Mouse (Mus musculus) testis, adult 2 months (tissue): ENCODE measurements around the gene Tec. TPM values are rescaled to one million over a fixed set of nuclear protein-coding genes. Genes with fewer than 3 reads are reported as not detected.

Experiments used
- H3K27ac ChIP-seq: fragments of 200-500 bp; 2 replicates; pipeline ENCODE4 v1.5.1; 2012; ENCODE audit warnings: low read depth, low read length; ENCODE audit not compliant: control insufficient read depth, insufficient read depth
- H3K27me3 ChIP-seq: fragments of 200-500 bp; 2 replicates; pipeline ENCODE4 v1.6.1; 2012; ENCODE audit warnings: mild to moderate bottlenecking, low read length, moderate library complexity; ENCODE audit not compliant: control insufficient read depth, insufficient read depth
- H3K36me3 ChIP-seq: fragments of 200-500 bp; 2 replicates; pipeline ENCODE4 v1.6.1; 2012; ENCODE audit warnings: mild to moderate bottlenecking, low read length; ENCODE audit not compliant: control insufficient read depth, insufficient read depth
- H3K4me1 ChIP-seq: fragments of 200-500 bp; 2 replicates; pipeline ENCODE4 v1.6.1; 2012; ENCODE audit warnings: low read length; ENCODE audit not compliant: control insufficient read depth, insufficient read depth
- H3K4me3 ChIP-seq: fragments of 200-500 bp; 2 replicates; pipeline ENCODE4 v1.5.1; 2012; ENCODE audit warnings: low read depth, mild to moderate bottlenecking, low read length, moderate library complexity, mixed read lengths; ENCODE audit not compliant: control insufficient read depth
- CTCF ChIP-seq: fragments of 200-500 bp; IDR thresholded peaks from 2 replicates; pipeline ENCODE4 v1.5.1; 2012; ENCODE audit warnings: low read depth, mild to moderate bottlenecking, inconsistent platforms, low read length, moderate library complexity; ENCODE audit not compliant: control insufficient read depth, insufficient read depth, insufficient replicate concordance
- POLR2A ChIP-seq: fragments of 200-500 bp; IDR thresholded peaks from 2 replicates; pipeline ENCODE4 v1.6.1; 2012; ENCODE audit warnings: low read depth, mild to moderate bottlenecking, inconsistent platforms, low read length, moderate library complexity; ENCODE audit not compliant: control insufficient read depth
- polyA plus RNA-seq: library from polyadenylated mRNA; depleted of rRNA; stranded (reverse); fragments of >200 nt; gene quantifications from 2 replicates; pipeline ENCODE4 v1.2.3, GENCODE M21; 2012

Gene Tec
- polyA plus RNA-seq, 1 experiment: 0.77 TPM

DNA sequence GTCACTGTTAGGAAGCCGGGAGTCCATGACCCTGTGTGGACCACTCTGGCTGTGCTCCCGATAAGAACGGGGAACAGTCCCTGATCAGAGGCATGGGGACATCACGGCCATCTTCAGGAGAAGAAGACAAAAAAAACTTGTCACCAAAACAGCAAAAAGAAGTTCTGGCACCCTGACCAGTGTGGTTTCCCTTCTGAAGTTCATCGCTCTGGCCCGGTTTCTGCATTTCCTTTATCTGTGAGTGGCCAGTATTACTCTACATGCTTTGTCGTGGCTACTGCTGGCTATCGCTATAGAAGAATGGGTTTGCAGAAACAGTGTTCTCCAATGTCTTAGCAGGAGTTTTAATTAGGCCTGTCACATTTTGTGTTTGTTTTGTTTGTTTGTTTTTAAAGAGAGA lies 131.8 kb downstream of the Tec start:
- Histone ChIP-seq H3K36me3 (no peaks in the 10 kb centered on the region), H3K4me3 (no peak overlapping the region), H3K27ac (0 out of 2 replicates have a peak overlapping the region, but pooled peaks have one; percentile 35), H3K4me1 (peaks cover 2% of the 10 kb centered on the region; the same call in 1 of the 2 replicates), H3K27me3 (no peaks in the 10 kb centered on the region)
- TF ChIP-seq CTCF: no peak
- TF ChIP-seq POLR2A: no peak

DNA sequence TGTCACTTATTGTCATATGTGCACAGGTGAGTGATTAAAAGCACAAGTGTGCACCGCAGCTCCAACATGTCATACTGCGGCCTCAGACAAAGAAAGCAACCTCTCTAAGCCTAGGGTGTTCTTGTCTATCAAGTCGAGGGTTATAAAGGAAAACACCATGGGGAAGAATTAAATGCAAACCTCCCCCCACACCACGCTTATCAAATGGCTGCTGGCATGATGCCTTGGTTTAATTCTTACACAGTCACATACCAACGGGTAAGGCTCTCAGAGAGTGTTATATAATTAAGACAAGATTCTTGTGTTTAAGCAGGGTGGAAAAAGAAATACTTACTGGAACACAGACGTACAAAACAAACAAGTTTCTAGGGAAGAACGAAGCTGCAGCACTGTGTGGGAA lies 132.5 kb downstream of the Tec start:
- Histone ChIP-seq H3K4me3 (no peak overlapping the region), H3K4me1 (peaks cover 2% of the 10 kb centered on the region; the same call in 1 of the 2 replicates), H3K27me3 (no peaks in the 10 kb centered on the region), H3K36me3 (no peaks in the 10 kb centered on the region), H3K27ac (peak overlapping the region; percentile 58)
- TF ChIP-seq POLR2A (no peak), CTCF (no peak)

DNA sequence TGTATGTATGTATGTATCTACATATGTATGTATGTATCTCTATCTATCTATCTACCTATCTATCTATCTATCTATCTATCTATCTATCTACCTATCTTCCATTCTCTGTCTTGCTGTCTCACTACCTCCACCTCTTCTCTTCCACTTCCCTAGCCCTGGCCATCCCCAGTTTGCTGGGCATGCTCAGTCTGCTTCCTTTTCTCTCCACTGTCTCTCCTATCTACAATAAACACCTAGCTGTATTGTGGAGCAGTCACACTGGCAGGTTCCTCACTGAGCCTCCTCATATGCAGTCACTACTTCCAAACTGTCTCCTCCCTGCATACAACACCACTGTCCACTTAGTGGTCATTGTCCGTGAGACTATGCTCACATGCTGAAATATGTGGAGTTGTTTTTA lies 135.4 kb downstream of the Tec start:
- Histone ChIP-seq H3K27ac (no peak overlapping the region), H3K4me3 (no peak overlapping the region), H3K27me3 (no peaks in the 10 kb centered on the region), H3K4me1 (peaks cover 2% of the 10 kb centered on the region; the same call in 1 of the 2 replicates), H3K36me3 (no peaks in the 10 kb centered on the region)
- TF ChIP-seq POLR2A: no peak
- TF ChIP-seq CTCF: no peak

GRCm38 (mm10) chr5:72725404-72725803 lies 142.9 kb downstream of the Tec start:
- no peaks in the 10 kb centered on the region for H3K27me3 ChIP-seq
- TF ChIP-seq POLR2A (no peak), CTCF (no peak)
- H3K27ac ChIP-seq: no peak overlapping the region
- H3K4me3 ChIP-seq: no peak overlapping the region
- no peaks in the 10 kb centered on the region for H3K36me3 ChIP-seq
- no peaks in the 10 kb centered on the region for H3K4me1 ChIP-seq

- Histone ChIP-seq H3K4me3 (no peak overlapping the region), H3K36me3 (no peaks in the 10 kb centered on the region), H3K4me1 (no peaks in the 10 kb centered on the region), H3K27me3 (no peaks in the 10 kb centered on the region), H3K27ac (no peak overlapping the region)
- TF ChIP-seq CTCF (no peak), POLR2A (no peak)
Observed at GRCm38 (mm10) chr5:72723429-72723828, 144.9 kb downstream of the Tec start.

- Histone ChIP-seq H3K4me1 (no peaks in the 10 kb centered on the region), H3K36me3 (no peaks in the 10 kb centered on the region), H3K27ac (no peak overlapping the region), H3K4me3 (no peak overlapping the region), H3K27me3 (no peaks in the 10 kb centered on the region)
- no peak for TF ChIP-seq POLR2A
- TF ChIP-seq CTCF: peak; percentile 58; the same call in 1 of the 2 replicates
Observed at GRCm38 (mm10) chr5:72720587-72720986, 147.7 kb downstream of the Tec start.

GRCm38 (mm10) chr5:72710572-72711278 lies 157.6 kb downstream of the Tec start:
- peaks cover 8% of the 10 kb centered on the region; the same call in 1 of the 2 replicates for H3K4me1 ChIP-seq
- no peaks in the 10 kb centered on the region for H3K36me3 ChIP-seq
- no peak overlapping the region for H3K27ac ChIP-seq
- TF ChIP-seq CTCF (peak; percentile 39; the same call in 1 of the 2 replicates), POLR2A (no peak)
- H3K27me3 ChIP-seq: no peaks in the 10 kb centered on the region
- no peak overlapping the region for H3K4me3 ChIP-seq
